Mouse (Mus musculus): ENCODE results near the gene Dpagt1. TPM values are rescaled to one million over a fixed set of nuclear protein-coding genes. Genes with fewer than 3 reads are reported as not detected.

Dpagt1 gene
- 14.6 TPM for polyA plus RNA-seq (2014; fragmentation: Illumina TruSeq; extraction: RNeasy Lipid Tissue Mini Kit (QIAGEN cat#74804); ENCODE audit: low read depth, low replicate concordance)

GRCm38 (mm10) chr9:44325768-44326370 lies at the start of gene Dpagt1:
TSS of gene Dpagt1 (plus strand) at chr9:44326019.

DNA sequence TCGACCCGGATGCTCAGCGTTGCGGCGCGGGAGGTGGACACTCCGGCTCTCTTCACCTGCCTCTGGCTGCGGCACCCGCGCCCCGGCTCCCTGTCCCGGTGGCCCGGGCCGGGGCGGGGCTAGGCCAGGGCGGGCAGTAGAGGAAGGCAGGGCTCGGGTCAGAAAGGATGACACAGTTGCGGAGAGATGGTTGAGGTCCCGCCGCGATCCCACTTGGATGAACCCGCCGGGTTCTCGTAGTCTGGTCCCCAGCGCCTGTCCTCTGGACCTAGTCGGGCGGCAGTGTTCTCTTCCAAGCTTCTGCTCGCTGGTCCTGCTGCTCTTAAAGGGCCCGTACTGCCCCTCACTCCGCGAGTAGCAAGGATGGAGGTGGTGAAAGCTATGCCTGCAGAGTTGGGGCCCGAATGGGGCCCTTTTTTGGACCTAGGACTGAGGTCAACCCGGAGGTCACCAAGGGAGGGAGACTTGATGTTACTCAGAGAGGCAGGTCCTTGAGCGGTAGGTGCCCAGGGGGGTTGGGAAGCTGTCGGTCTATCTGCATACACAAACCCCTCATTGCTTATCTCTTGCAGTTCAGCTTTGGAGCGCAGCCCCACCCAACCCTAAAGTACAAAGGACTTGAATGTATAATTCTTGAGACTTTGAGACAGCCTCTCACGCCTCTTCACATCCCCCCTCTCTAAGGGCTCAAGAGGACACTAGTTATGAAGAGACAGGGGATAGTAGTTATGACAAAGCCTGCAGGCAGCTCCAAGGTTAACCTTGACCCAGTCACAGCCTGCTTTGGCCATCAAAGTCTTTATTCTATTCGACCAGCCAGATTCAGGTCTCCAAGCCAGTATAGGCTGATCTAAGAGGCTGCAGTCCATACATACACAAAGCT lies 37.5 kb upstream of the Dpagt1 start, which contains the start of gene Abcg4:
TSS of gene Abcg4 (minus strand) at position 540 of the 883 bp plus-strand sequence.

DNA sequence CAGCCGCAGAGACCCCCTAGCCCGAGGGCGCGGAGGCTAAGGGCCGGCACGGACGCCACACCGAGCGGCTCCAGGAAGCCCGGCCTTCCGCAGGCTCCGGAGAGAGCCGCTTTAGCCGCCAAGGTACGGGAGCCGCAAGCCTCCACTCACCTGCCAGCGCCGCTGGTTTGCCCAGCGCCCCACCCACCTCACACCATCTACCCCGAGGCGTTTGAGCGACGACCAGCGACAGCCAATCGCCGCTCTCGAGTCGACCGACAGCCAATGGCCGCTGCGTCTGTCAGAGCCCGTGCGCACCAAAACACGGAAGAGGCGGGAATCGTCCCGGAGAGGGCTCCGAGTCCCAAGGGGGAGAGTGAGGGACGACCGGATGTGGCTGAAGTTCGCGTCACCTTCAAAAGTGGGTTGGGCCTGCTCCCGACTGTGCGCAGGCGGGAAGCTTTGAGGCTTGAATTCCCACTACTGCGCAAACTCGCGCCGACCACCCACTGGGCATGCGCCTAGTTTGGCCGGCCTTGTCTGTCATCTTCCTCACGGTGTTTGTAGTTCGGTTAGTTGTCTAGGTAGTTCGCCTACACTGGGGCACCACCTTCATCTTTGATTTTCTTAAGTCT lies 20.2 kb upstream of the Dpagt1 start, which contains the start of gene Hinfp:
TSS of gene Hinfp (minus strand) at position 206 of the 614 bp plus-strand sequence.

GRCm38 (mm10) chr9:44319887-44320798 lies 5.7 kb upstream of the Dpagt1 start, which contains the start of gene C2cd2l:
TSS of gene C2cd2l (minus strand) at chr9:44320285.

GRCm38 (mm10) chr9:44334396-44335330 lies 8.8 kb downstream of the Dpagt1 start, which contains the start of gene H2afx:
TSS of gene H2afx (plus strand) at chr9:44334694.

DNA sequence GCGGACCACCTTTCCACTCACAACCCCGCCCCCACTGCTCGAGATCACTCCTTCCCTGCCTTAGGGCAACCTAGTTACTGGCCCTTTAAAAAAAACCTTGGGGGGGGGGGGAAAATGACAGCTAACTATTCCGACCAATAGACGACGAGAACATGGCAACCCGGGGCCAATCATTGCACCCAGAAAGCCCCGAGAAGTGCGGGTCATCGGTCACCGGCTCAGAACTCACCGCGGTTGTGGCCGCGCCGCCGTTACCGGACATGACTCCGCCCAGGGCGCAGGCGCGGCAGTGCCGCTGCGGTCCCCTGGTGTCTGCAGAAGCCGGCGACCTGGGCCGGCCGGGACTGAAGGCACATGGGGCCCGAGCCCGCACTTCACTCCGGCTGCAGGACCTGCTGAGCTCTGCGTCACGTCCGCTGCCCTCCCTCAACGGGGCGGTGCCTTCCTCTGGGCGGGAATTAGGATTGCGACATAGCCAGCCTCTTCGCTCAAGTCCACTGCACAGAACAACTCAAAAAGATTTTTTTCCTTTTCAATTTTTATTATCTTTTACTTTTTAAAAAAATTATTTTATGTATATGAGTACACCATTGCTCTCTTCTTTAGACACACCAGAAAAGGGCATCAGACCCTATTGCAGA lies 18.1 kb downstream of the Dpagt1 start, which contains the start of gene Hmbs:
TSS of gene Hmbs (minus strand) at position 448 of the 641 bp plus-strand sequence.

DNA sequence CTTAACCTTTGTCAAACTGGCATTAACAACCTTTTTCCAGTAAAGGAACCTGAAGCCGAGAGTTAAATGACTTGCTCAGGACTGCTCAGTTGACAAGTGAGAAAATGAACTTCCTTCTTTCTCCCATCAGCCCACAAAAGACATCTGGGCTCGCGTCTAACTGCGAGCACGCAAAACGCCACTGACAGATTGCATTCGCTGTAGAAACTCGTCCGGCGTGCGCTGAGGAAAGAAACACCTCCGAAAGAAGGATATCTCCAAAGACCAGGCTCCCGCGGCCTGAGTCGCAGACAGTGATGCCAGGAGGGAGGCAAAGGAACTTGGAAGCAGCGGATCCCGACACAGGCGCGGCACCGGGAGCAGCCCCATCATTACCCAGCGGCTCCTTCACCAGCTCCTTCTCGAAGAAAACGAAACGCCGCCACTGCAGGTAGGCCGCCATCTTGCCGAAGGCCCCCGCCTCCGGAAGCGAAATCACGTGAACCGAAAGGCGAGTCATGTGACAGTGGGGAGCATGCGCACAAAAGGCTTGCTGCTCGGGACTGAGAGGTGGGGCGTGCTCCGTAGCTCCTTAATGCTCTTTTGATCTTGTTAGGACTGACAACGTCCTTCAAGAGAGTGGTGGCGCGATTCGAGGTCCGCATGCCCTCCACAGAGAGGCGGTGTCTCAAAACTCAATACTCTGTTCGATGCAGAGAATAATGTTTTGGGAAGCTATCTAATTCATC lies 35.5 kb downstream of the Dpagt1 start, which contains the start of gene Vps11:
TSS of gene Vps11 (minus strand) at position 481 of the 728 bp plus-strand sequence.

DNA sequence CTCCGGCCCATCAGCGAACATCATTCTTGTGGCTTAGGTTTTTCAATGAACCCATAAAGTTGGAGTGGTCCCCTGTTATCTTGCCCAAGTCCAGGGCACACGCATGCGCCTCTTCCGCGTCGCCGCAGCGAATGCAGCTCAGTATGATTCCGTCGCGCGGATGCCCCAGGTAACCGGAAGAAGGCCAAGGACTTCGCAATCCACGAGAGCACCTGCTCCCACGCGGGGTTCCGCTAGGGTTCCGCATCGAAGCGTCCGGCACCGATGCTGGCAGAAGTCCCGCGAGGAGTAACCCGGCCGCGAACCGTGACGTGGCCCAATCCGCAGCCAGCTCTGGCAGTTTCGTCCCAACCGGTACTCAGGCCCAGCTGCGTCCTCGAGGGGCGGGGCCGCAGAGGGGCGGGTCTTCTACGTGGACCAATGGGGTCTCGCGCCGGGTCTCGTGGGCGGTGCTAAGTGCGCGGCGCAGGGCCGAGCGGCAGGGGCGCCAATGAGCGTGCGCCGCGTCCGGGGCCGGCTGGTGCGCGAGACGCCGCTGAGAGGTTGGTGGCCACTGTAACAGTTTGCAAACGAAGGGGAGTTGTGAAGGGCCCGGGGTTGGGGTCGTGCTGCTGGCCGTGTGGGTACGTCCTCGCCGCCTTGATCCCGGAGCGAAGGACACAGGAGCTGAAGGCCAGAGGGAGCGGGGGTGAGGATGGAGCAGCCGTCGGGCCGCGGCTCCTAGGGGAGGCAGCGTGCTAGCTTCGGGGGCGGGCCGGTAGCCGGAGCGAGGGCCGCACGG lies 53.4 kb downstream of the Dpagt1 start, which contains the start of gene Hyou1:
TSS of gene Hyou1 (plus strand) at position 437 of the 781 bp plus-strand sequence.

Other genes starting within 250 kb of the Dpagt1 start
- not detected for gene Mfrp, start 224.3 kb upstream of the Dpagt1 start, polyA plus RNA-seq (2014; fragmentation: Illumina TruSeq; extraction: RNeasy Lipid Tissue Mini Kit (QIAGEN cat#74804); ENCODE audit: low read depth, low replicate concordance)
- not detected for gene C1qtnf5, start 218.8 kb upstream of the Dpagt1 start, polyA plus RNA-seq (2014; fragmentation: Illumina TruSeq; extraction: RNeasy Lipid Tissue Mini Kit (QIAGEN cat#74804); ENCODE audit: low read depth, low replicate concordance)
- not detected for gene Gm49380, start 212.5 kb upstream of the Dpagt1 start, polyA plus RNA-seq (2014; fragmentation: Illumina TruSeq; extraction: RNeasy Lipid Tissue Mini Kit (QIAGEN cat#74804); ENCODE audit: low read depth, low replicate concordance)
- gene Rnf26, start 212.5 kb upstream of the Dpagt1 start, polyA plus RNA-seq (2014; fragmentation: Illumina TruSeq; extraction: RNeasy Lipid Tissue Mini Kit (QIAGEN cat#74804); ENCODE audit: low read depth, low replicate concordance), result 1.1 TPM
- gene Mcam, start 191.6 kb upstream of the Dpagt1 start, polyA plus RNA-seq (2014; fragmentation: Illumina TruSeq; extraction: RNeasy Lipid Tissue Mini Kit (QIAGEN cat#74804); ENCODE audit: low read depth, low replicate concordance), result 1.6 TPM
- 5.1 TPM for gene Cbl, start 92.0 kb upstream of the Dpagt1 start, polyA plus RNA-seq (2014; fragmentation: Illumina TruSeq; extraction: RNeasy Lipid Tissue Mini Kit (QIAGEN cat#74804); ENCODE audit: low read depth, low replicate concordance)
- gene Ccdc153, start 85.3 kb upstream of the Dpagt1 start, polyA plus RNA-seq (2014; fragmentation: Illumina TruSeq; extraction: RNeasy Lipid Tissue Mini Kit (QIAGEN cat#74804); ENCODE audit: low read depth, low replicate concordance), result not detected
- gene Pdzd3, start 74.5 kb upstream of the Dpagt1 start, polyA plus RNA-seq (2014; fragmentation: Illumina TruSeq; extraction: RNeasy Lipid Tissue Mini Kit (QIAGEN cat#74804); ENCODE audit: low read depth, low replicate concordance), result not detected
- gene Nlrx1, start 57.4 kb upstream of the Dpagt1 start, polyA plus RNA-seq (2014; fragmentation: Illumina TruSeq; extraction: RNeasy Lipid Tissue Mini Kit (QIAGEN cat#74804); ENCODE audit: low read depth, low replicate concordance), result 0.34 TPM
- gene Abcg4, start 37.4 kb upstream of the Dpagt1 start, polyA plus RNA-seq (2014; fragmentation: Illumina TruSeq; extraction: RNeasy Lipid Tissue Mini Kit (QIAGEN cat#74804); ENCODE audit: low read depth, low replicate concordance), result not detected
- gene Hinfp, start 20.3 kb upstream of the Dpagt1 start, polyA plus RNA-seq (2014; fragmentation: Illumina TruSeq; extraction: RNeasy Lipid Tissue Mini Kit (QIAGEN cat#74804); ENCODE audit: low read depth, low replicate concordance), result 6.5 TPM
- gene C2cd2l, start 5.7 kb upstream of the Dpagt1 start, polyA plus RNA-seq (2014; fragmentation: Illumina TruSeq; extraction: RNeasy Lipid Tissue Mini Kit (QIAGEN cat#74804); ENCODE audit: low read depth, low replicate concordance), result 2.1 TPM
- 1.0 TPM for gene H2afx, start 8.7 kb downstream of the Dpagt1 start, polyA plus RNA-seq (2014; fragmentation: Illumina TruSeq; extraction: RNeasy Lipid Tissue Mini Kit (QIAGEN cat#74804); ENCODE audit: low read depth, low replicate concordance)
- gene Hmbs, start 18.2 kb downstream of the Dpagt1 start, polyA plus RNA-seq (2014; fragmentation: Illumina TruSeq; extraction: RNeasy Lipid Tissue Mini Kit (QIAGEN cat#74804); ENCODE audit: low read depth, low replicate concordance), result 36.4 TPM
- gene Vps11, start 35.7 kb downstream of the Dpagt1 start, polyA plus RNA-seq (2014; fragmentation: Illumina TruSeq; extraction: RNeasy Lipid Tissue Mini Kit (QIAGEN cat#74804); ENCODE audit: low read depth, low replicate concordance), result 8.1 TPM
- gene Hyou1, start 53.5 kb downstream of the Dpagt1 start, polyA plus RNA-seq (2014; fragmentation: Illumina TruSeq; extraction: RNeasy Lipid Tissue Mini Kit (QIAGEN cat#74804); ENCODE audit: low read depth, low replicate concordance), result 21.1 TPM
- 32.4 TPM for gene Slc37a4, start 70.8 kb downstream of the Dpagt1 start, polyA plus RNA-seq (2014; fragmentation: Illumina TruSeq; extraction: RNeasy Lipid Tissue Mini Kit (QIAGEN cat#74804); ENCODE audit: low read depth, low replicate concordance)
- 495 TPM for gene Rps25, start 81.1 kb downstream of the Dpagt1 start, polyA plus RNA-seq (2014; fragmentation: Illumina TruSeq; extraction: RNeasy Lipid Tissue Mini Kit (QIAGEN cat#74804); ENCODE audit: low read depth, low replicate concordance)
- 20.4 TPM for gene Trappc4, start 81.6 kb downstream of the Dpagt1 start, polyA plus RNA-seq (2014; fragmentation: Illumina TruSeq; extraction: RNeasy Lipid Tissue Mini Kit (QIAGEN cat#74804); ENCODE audit: low read depth, low replicate concordance)
- gene Ccdc84, start 92.5 kb downstream of the Dpagt1 start, polyA plus RNA-seq (2014; fragmentation: Illumina TruSeq; extraction: RNeasy Lipid Tissue Mini Kit (QIAGEN cat#74804); ENCODE audit: low read depth, low replicate concordance), result 16.2 TPM
- gene Foxr1, start 115.1 kb downstream of the Dpagt1 start, polyA plus RNA-seq (2014; fragmentation: Illumina TruSeq; extraction: RNeasy Lipid Tissue Mini Kit (QIAGEN cat#74804); ENCODE audit: low read depth, low replicate concordance), result not detected
- gene Upk2, start 129.0 kb downstream of the Dpagt1 start, polyA plus RNA-seq (2014; fragmentation: Illumina TruSeq; extraction: RNeasy Lipid Tissue Mini Kit (QIAGEN cat#74804); ENCODE audit: low read depth, low replicate concordance), result not detected
- gene Bcl9l, start 156.8 kb downstream of the Dpagt1 start, polyA plus RNA-seq (2014; fragmentation: Illumina TruSeq; extraction: RNeasy Lipid Tissue Mini Kit (QIAGEN cat#74804); ENCODE audit: low read depth, low replicate concordance), result 0.82 TPM
- 0.24 TPM for gene Cxcr5, start 235.9 kb downstream of the Dpagt1 start, polyA plus RNA-seq (2014; fragmentation: Illumina TruSeq; extraction: RNeasy Lipid Tissue Mini Kit (QIAGEN cat#74804); ENCODE audit: low read depth, low replicate concordance)

Data from liver, adult 10 weeks (tissue).